Mouse (Mus musculus): ENCODE measurements around the gene Ogfod1. TPM values are rescaled to one million over a fixed set of nuclear protein-coding genes. Genes with fewer than 3 reads are reported as not detected.

Ogfod1 gene
- polyA plus RNA-seq, 1 experiment = 8.3 TPM

- no peak for TF ChIP-seq GATA1 (IDR thresholded peaks at IDR 0.05; ENCODE audit: low read length)
Measured at GRCm38 (mm10) chr8:94109835-94110234, 72.8 kb downstream of the Ogfod1 start.

GRCm38 (mm10) chr8:94110526-94111177, 73.7 kb downstream of the Ogfod1 start:
- TF ChIP-seq GATA1 (IDR thresholded peaks at IDR 0.05; ENCODE audit: low read length) = no peak

DNA sequence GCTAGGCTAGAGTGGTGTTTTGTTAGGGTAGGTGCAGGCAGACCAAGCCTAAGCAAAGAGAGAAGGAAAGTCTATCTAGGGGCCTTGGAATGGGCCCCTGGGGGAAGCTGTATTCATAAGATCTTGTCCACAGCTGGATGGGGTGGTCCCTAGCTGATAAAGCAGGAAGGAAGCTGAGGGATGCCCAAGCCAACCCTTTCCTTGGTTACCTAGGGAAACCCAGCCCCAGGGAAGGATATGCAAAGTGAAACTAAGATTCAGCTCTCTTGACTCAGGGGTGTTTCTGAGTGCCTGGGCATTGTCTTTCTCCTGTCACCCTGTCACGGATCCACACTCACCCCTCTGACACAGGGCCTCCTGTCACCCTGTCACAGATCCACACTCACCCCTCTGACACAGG, 76.4 kb downstream of the Ogfod1 start:
- TF ChIP-seq GATA1 (IDR thresholded peaks at IDR 0.05; ENCODE audit: low read length) = no peak

- no peak for TF ChIP-seq GATA1 (IDR thresholded peaks at IDR 0.05; ENCODE audit: low read length)
Measured at GRCm38 (mm10) chr8:94113972-94114371, 77.0 kb downstream of the Ogfod1 start.

Other genes starting within 250 kb of the Ogfod1 start
- gene Gnao1, start 227.2 kb upstream of the Ogfod1 start, polyA plus RNA-seq (2012) = not detected in 2 replicates
- 22.9 and 36.4 TPM in 2 replicates for gene Amfr, start 24.4 kb upstream of the Ogfod1 start, polyA plus RNA-seq (2012)
- gene Nudt21, start 167 bp upstream of the Ogfod1 start, polyA plus RNA-seq (2012) = 412 and 554 TPM in 2 replicates
- 1.6 and 2.0 TPM in 2 replicates for gene Bbs2, start 61.7 kb downstream of the Ogfod1 start, polyA plus RNA-seq (2012)
- not detected in 2 replicates for gene Mt4, start 100.0 kb downstream of the Ogfod1 start, polyA plus RNA-seq (2012)
- 0.68 and 0.93 TPM in 2 replicates for gene Mt3, start 115.4 kb downstream of the Ogfod1 start, polyA plus RNA-seq (2012)
- 6,255 and 9,858 TPM in 2 replicates for gene Mt2, start 135.5 kb downstream of the Ogfod1 start, polyA plus RNA-seq (2012)
- gene Mt1, start 141.9 kb downstream of the Ogfod1 start, polyA plus RNA-seq (2012) = 1,577 and 3,394 TPM in 2 replicates
- 6.5 and 10.0 TPM in 2 replicates for gene Nup93, start 177.4 kb downstream of the Ogfod1 start, polyA plus RNA-seq (2012)